Comparison of ENCODE assay signal across 37 mouse cellular contexts in genomic region chr17:36973271-36973787, GRCm38 (mm10). TPM values are rescaled to one million over a fixed set of nuclear protein-coding genes. Genes with fewer than 3 reads are reported as not detected.
"Had no signal": no experiment of that assay in that cellular context is flagged by ENCODE, and none has a peak within 500 bp of the region (broad histone marks: within the 10 kb centered on the region; RNA-seq: fewer than 3 reads in every experiment).

No protein-coding gene starts in this region.

- H3K9ac ChIP-seq: heart, embryonic 13.5 days; heart, embryonic 15.5 days; hindbrain, embryonic 13.5 days; hindbrain, embryonic 15.5 days; kidney, embryonic 15.5 days; limb, embryonic 12.5 days; liver, embryonic 13.5 days; liver, embryonic 15.5 days; liver, postnatal 0 days had no signal

- H3K36me3 ChIP-seq: heart, embryonic 13.5 days; heart, embryonic 15.5 days; hindbrain, embryonic 13.5 days; hindbrain, embryonic 15.5 days; kidney, embryonic 15.5 days; limb, embryonic 10.5 days; limb, embryonic 12.5 days; liver, embryonic 13.5 days; liver, embryonic 15.5 days had no signal

- H3K4me1 ChIP-seq: heart, embryonic 13.5 days; heart, embryonic 15.5 days; hindbrain, embryonic 13.5 days; hindbrain, embryonic 15.5 days; kidney, embryonic 15.5 days; limb, embryonic 10.5 days; limb, embryonic 12.5 days; liver, embryonic 13.5 days; liver, embryonic 15.5 days had no signal

- H3K9me3 ChIP-seq: heart, embryonic 13.5 days; heart, embryonic 15.5 days; hindbrain, embryonic 13.5 days; hindbrain, embryonic 15.5 days; kidney, embryonic 15.5 days; limb, embryonic 10.5 days; limb, embryonic 12.5 days; liver, embryonic 13.5 days; liver, embryonic 15.5 days had no signal

- H3K27me3 ChIP-seq: heart, embryonic 13.5 days; heart, embryonic 15.5 days; hindbrain, embryonic 13.5 days; hindbrain, embryonic 15.5 days; kidney, embryonic 15.5 days; limb, embryonic 12.5 days; liver, embryonic 13.5 days had no signal

- H3K4me3 ChIP-seq: gastrocnemius, adult 2 months; heart, embryonic 13.5 days; heart, embryonic 15.5 days; hindbrain, embryonic 13.5 days; hindbrain, embryonic 15.5 days; kidney, embryonic 15.5 days; layer of hippocampus, adult 2 months; left cerebral cortex, adult 2 months; limb, embryonic 10.5 days; limb, embryonic 12.5 days; liver, embryonic 13.5 days; liver, embryonic 15.5 days had no signal

- DNase-seq: gastrocnemius, adult 2 months; gastrocnemius, postnatal 10 days; gastrocnemius, postnatal 25 days; heart, adult 18-20 months; heart, postnatal 14 days; heart, postnatal 36 days; kidney, adult 11 months; kidney, adult 2 months; kidney, adult 9 months; kidney, postnatal 25 days; kidney, postnatal 4 days; liver; liver, embryonic 13.5 days; liver, postnatal 0 days had no signal

- H3K27ac ChIP-seq: gastrocnemius, adult 2 months; heart, embryonic 13.5 days; heart, embryonic 15.5 days; hindbrain, embryonic 13.5 days; hindbrain, embryonic 15.5 days; hindbrain, postnatal 0 days; kidney, embryonic 15.5 days; kidney, postnatal 0 days; layer of hippocampus, adult 2 months; left cerebral cortex, adult 2 months; limb, embryonic 10.5 days; limb, embryonic 12.5 days; liver, embryonic 13.5 days; liver, embryonic 15.5 days had no signal

RNA-seq across cellular contexts. Expression of gene 2410137M14Rik, which starts 7.7 kb away (rescaled TPM):
- total RNA-seq: gastrocnemius, postnatal 10 days; gastrocnemius, postnatal 25 days; gastrocnemius, postnatal 4 days; granulocyte monocyte progenitor cell, adult 5-6 weeks; heart, postnatal 14 days; heart, postnatal 36 days; hematopoietic stem cell, adult 5-6 weeks; hindbrain, postnatal 0 days; layer of hippocampus, adult 2 months; left cerebral cortex, adult 2 months; left cerebral cortex, postnatal 14 days; left cerebral cortex, postnatal 36 days had no signal
- polyA plus RNA-seq: heart, embryonic 11.5 days; heart, embryonic 13.5 days; heart, embryonic 15.5 days; hindbrain, embryonic 11.5 days; hindbrain, embryonic 13.5 days; intestine, embryonic 14.5 days; intestine, embryonic 16.5 days; kidney, embryonic 15.5 days; kidney, postnatal 0 days; limb, embryonic 10.5 days; limb, embryonic 12.5 days; liver, embryonic 11.5 days; liver, embryonic 13.5 days; liver, embryonic 15.5 days; liver, postnatal 0 days had no signal

RNA-seq across cellular contexts. Expression of gene H2-M5, which starts 16.0 kb away (rescaled TPM):
- total RNA-seq: gastrocnemius, postnatal 25 days; granulocyte monocyte progenitor cell, adult 5-6 weeks; heart, adult 18-20 months; heart, postnatal 36 days; hematopoietic stem cell, adult 5-6 weeks had no signal
- polyA plus RNA-seq: heart, postnatal 0 days; liver, embryonic 13.5 days; liver, embryonic 15.5 days; liver, postnatal 0 days had no signal
